Mouse (Mus musculus): ENCODE measurements around the gene Mug1. TPM values are rescaled to one million over a fixed set of nuclear protein-coding genes. Genes with fewer than 3 reads are reported as not detected.
"Not testable (repeated sequence)": the region's sequence is repeated elsewhere in the genome, so short reads cannot be mapped to it uniquely, and the experiment has no call there.

Mug1 gene
- polyA plus RNA-seq (2014; fragmentation: Nextera tagmentation; extraction: Ambion mirVana), result 0.06 TPM in 1 of 2 replicates, not detected in the other

- H3K36me3 ChIP-seq (ENCODE audit: control insufficient read depth, insufficient read depth, low read length); H3K9ac ChIP-seq (ENCODE audit: low read depth, low read length); H3K27ac ChIP-seq (ENCODE audit: low read depth, low read length); ATAC-seq (ENCODE audit: low FRiP score); H3K4me3 ChIP-seq (ENCODE audit: low read depth, low read length); H3K4me1 ChIP-seq (replicated peaks; ENCODE audit: control insufficient read depth, insufficient read depth, low read length); H3K27me3 ChIP-seq (ENCODE audit: control insufficient read depth, insufficient read depth, low read length); H3K9me3 ChIP-seq (ENCODE audit: control insufficient read depth, low read length); DNase-seq (ENCODE audit: low spot score); H3K4me2 ChIP-seq (replicated peaks; ENCODE audit: low read depth, low read length): not testable (repeated sequence)
- WGBS, result 81% methylated on average over 4 of the region's 4 CpGs
Measured at GRCm38 (mm10) chr6:121838271-121838670, at the start of gene Mug1. Mug1 (plus strand) TSS chr6:121838541.

GRCm38 (mm10) chr6:121828034-121828433 lies 10.3 kb upstream of the Mug1 start:
- no peak for ATAC-seq (ENCODE audit: low FRiP score)

GRCm38 (mm10) chr6:121836361-121836760 lies 2.0 kb upstream of the Mug1 start:
- Histone ChIP-seq H3K27me3 (ENCODE audit: control insufficient read depth, insufficient read depth, low read length) (no peaks in the 10 kb centered on the region), H3K4me1 (replicated peaks; ENCODE audit: control insufficient read depth, insufficient read depth, low read length) (no peaks in the 10 kb centered on the region), H3K4me3 (ENCODE audit: low read depth, low read length) (no peak overlapping the region), H3K9ac (ENCODE audit: low read depth, low read length) (no peak overlapping the region), H3K4me2 (replicated peaks; ENCODE audit: low read depth, low read length) (no peak overlapping the region), H3K36me3 (ENCODE audit: control insufficient read depth, insufficient read depth, low read length) (no peaks in the 10 kb centered on the region), H3K27ac (ENCODE audit: low read depth, low read length) (no peak overlapping the region), H3K9me3 (ENCODE audit: control insufficient read depth, low read length) (no peaks in the 10 kb centered on the region)
- WGBS, result 92% methylated on average over 1 of the region's 1 CpGs
- DNase-seq (ENCODE audit: low spot score), result no peak
- ATAC-seq (ENCODE audit: low FRiP score), result no peak

More at GRCm38 (mm10) chr6:121828034-121828433, 10.3 kb upstream of the Mug1 start:
- Histone ChIP-seq H3K4me2 (replicated peaks; ENCODE audit: low read depth, low read length) (no peak overlapping the region), H3K27me3 (ENCODE audit: control insufficient read depth, insufficient read depth, low read length) (no peaks in the 10 kb centered on the region), H3K36me3 (ENCODE audit: control insufficient read depth, insufficient read depth, low read length) (no peaks in the 10 kb centered on the region), H3K27ac (ENCODE audit: low read depth, low read length) (no peak overlapping the region), H3K4me1 (replicated peaks; ENCODE audit: control insufficient read depth, insufficient read depth, low read length) (no peaks in the 10 kb centered on the region), H3K9me3 (ENCODE audit: control insufficient read depth, low read length) (no peaks in the 10 kb centered on the region), H3K4me3 (ENCODE audit: low read depth, low read length) (no peak overlapping the region), H3K9ac (ENCODE audit: low read depth, low read length) (no peak overlapping the region)
- 79% methylated on average over 4 of the region's 4 CpGs for WGBS
- DNase-seq (ENCODE audit: low spot score), result no peak

- H3K4me3 ChIP-seq (ENCODE audit: low read depth, low read length), result no peak overlapping the region
- 50% methylated on average over 1 of the region's 1 CpGs for WGBS
Measured at GRCm38 (mm10) chr6:121848378-121848777, 10.0 kb downstream of the Mug1 start.

More at GRCm38 (mm10) chr6:121848378-121848777, 10.0 kb downstream of the Mug1 start:
- no peak for DNase-seq (ENCODE audit: low spot score)
- Histone ChIP-seq H3K27ac (ENCODE audit: low read depth, low read length) (no peak overlapping the region), H3K9ac (ENCODE audit: low read depth, low read length) (no peak overlapping the region), H3K9me3 (ENCODE audit: control insufficient read depth, low read length) (no peaks in the 10 kb centered on the region), H3K36me3 (ENCODE audit: control insufficient read depth, insufficient read depth, low read length) (no peaks in the 10 kb centered on the region), H3K4me1 (replicated peaks; ENCODE audit: control insufficient read depth, insufficient read depth, low read length) (no peaks in the 10 kb centered on the region), H3K4me2 (replicated peaks; ENCODE audit: low read depth, low read length) (no peak overlapping the region), H3K27me3 (ENCODE audit: control insufficient read depth, insufficient read depth, low read length) (no peaks in the 10 kb centered on the region)
- ATAC-seq (ENCODE audit: low FRiP score), result no peak

Other genes with a start within 250 kb of the Mug1 start
- 2.9 and 4.0 TPM in 2 replicates for gene A2m, start 203.2 kb upstream of the Mug1 start, polyA plus RNA-seq (2014; fragmentation: Nextera tagmentation; extraction: Ambion mirVana)
- not detected in 2 replicates for gene Gm7298, start 105.6 kb upstream of the Mug1 start, polyA plus RNA-seq (2014; fragmentation: Nextera tagmentation; extraction: Ambion mirVana)
- gene Mug2, start 168.2 kb downstream of the Mug1 start, polyA plus RNA-seq (2014; fragmentation: Nextera tagmentation; extraction: Ambion mirVana), result not detected in 2 replicates